10 mouse cellular contexts compared by ENCODE assay signal in the genomic region with DNA sequence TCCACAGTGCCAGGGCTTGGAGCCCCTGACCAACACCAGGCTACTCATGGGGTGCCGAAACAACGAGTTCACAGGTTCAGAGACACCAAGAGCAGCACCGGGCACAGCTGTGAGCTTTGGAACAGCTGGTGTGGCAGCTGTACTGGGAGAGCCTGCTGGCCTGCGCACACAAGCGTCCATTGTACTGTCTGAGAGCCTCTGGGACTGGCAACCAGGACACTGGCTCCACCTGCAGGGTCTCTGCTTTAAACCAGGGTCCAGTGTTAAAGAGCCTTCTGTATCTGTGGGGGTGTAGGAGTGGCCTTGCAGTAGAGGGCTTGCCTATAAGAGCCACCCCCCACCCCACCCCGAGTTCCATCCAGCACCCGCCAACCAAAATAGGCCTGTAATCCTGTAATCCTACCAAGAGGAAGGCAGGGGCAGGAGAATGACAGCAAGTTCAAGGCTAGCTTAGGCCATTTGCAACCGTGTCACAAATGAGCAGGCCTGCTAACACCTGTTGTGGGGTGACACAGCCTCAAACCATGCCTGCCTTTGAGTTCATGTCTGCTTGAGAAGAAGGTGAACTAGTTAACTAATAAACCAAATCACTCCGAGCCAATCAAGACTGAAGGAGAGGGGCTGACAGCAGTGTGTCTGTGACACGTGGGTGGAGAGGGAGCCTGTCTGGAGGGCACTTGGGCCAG. TPM values are rescaled to one million over a fixed set of nuclear protein-coding genes. Genes with fewer than 3 reads are reported as not detected.
DNase-seq lines count a peak whose midpoint lies in the region; ATAC-seq and TF ChIP-seq lines count a peak whose summit lies in the region.
"Had no signal": no experiment of that assay in that cellular context is flagged by ENCODE, and none has a peak within 500 bp of the region (broad histone marks: within the 10 kb centered on the region; RNA-seq: fewer than 3 reads in every experiment).

No protein-coding gene starts in this region.

- no peak for TF ChIP-seq CTCF in gastrocnemius, adult 2 months (IDR thresholded peaks at IDR 0.05)

- H3K27ac ChIP-seq in gastrocnemius, adult 2 months, result no peak overlapping the region
- H3K27ac ChIP-seq in midbrain, embryonic 10.5 days (replicated peaks), result peak overlapping the region; percentile 24
- H3K27ac ChIP-seq in midbrain, embryonic 16.5 days (ENCODE audit: low read length), result no peak overlapping the region
- no peak overlapping the region; the same call in 1 of the 2 replicates for H3K27ac ChIP-seq in hindbrain, embryonic 16.5 days (ENCODE audit: low read depth, low read length)
- H3K27ac ChIP-seq: macrophage had no signal

- H3K9me3 ChIP-seq in midbrain, embryonic 10.5 days (replicated peaks), result no peaks in the 10 kb centered on the region
- H3K9me3 ChIP-seq in midbrain, embryonic 16.5 days (replicated peaks; ENCODE audit: control insufficient read depth, low read length, poor library complexity, severe bottlenecking), result no peaks in the 10 kb centered on the region
- no peaks in the 10 kb centered on the region for H3K9me3 ChIP-seq in hindbrain, embryonic 16.5 days (ENCODE audit: control insufficient read depth, low read length)

- intact Hi-C loops in gastrocnemius, adult 2 months (cut with DNase I), result no loop called here

- no peak overlapping the region for H3K9ac ChIP-seq in midbrain, embryonic 16.5 days (ENCODE audit: low read depth, low read length)
- no peak overlapping the region for H3K9ac ChIP-seq in hindbrain, embryonic 16.5 days (ENCODE audit: low read depth, low read length)

- H3K27me3 ChIP-seq in midbrain, embryonic 10.5 days (ENCODE audit: low read depth, poor library complexity, severe bottlenecking), result no peaks in the 10 kb centered on the region; the same call in 1 of the 2 replicates
- no peaks in the 10 kb centered on the region for H3K27me3 ChIP-seq in midbrain, embryonic 16.5 days (ENCODE audit: control insufficient read depth, insufficient read depth, low read depth, low read length)
- no peaks in the 10 kb centered on the region for H3K27me3 ChIP-seq in hindbrain, embryonic 16.5 days (replicated peaks; ENCODE audit: control insufficient read depth, insufficient read depth, low read length)

- no peak overlapping the region for H3K4me3 ChIP-seq in gastrocnemius, adult 2 months
- H3K4me3 ChIP-seq in midbrain, embryonic 10.5 days, result no peak overlapping the region
- no peak overlapping the region for H3K4me3 ChIP-seq in midbrain, embryonic 16.5 days (ENCODE audit: low read depth, low read length)
- H3K4me3 ChIP-seq in hindbrain, embryonic 16.5 days (ENCODE audit: low read length), result no peak overlapping the region

- no peak overlapping the region for H3K4me2 ChIP-seq in midbrain, embryonic 16.5 days (ENCODE audit: low read length)
- no peak overlapping the region for H3K4me2 ChIP-seq in hindbrain, embryonic 16.5 days (ENCODE audit: low read length)

- ATAC-seq in midbrain, embryonic 16.5 days, result no peak; the same call in 1 of the 2 replicates
- ATAC-seq in hindbrain, embryonic 16.5 days, result peak; percentile 8; the same call in 1 of the 2 replicates

- H3K4me1 ChIP-seq in midbrain, embryonic 10.5 days, result peaks cover 47% of the 10 kb centered on the region
- peaks cover 28% of the 10 kb centered on the region for H3K4me1 ChIP-seq in midbrain, embryonic 16.5 days (ENCODE audit: control insufficient read depth, insufficient read depth, low read length)
- H3K4me1 ChIP-seq in hindbrain, embryonic 16.5 days (ENCODE audit: control insufficient read depth, insufficient read depth, low read depth, low read length), result peaks cover 28% of the 10 kb centered on the region

- peaks cover 22% of the 10 kb centered on the region for H3K36me3 ChIP-seq in midbrain, embryonic 10.5 days
- no peaks in the 10 kb centered on the region for H3K36me3 ChIP-seq in midbrain, embryonic 16.5 days (ENCODE audit: control insufficient read depth, insufficient read depth, low read length)
- no peaks in the 10 kb centered on the region; the same call in 1 of the 2 replicates for H3K36me3 ChIP-seq in hindbrain, embryonic 16.5 days (ENCODE audit: control insufficient read depth, insufficient read depth, low read length)

- 61% methylated on average over 10 of the region's 10 CpGs for WGBS in midbrain, embryonic 10.5 days
- 47% methylated on average over 10 of the region's 10 CpGs for whole genome bisulfite sequencing in midbrain, embryonic 16.5 days
- 48% methylated on average over 10 of the region's 10 CpGs for WGBS in hindbrain, embryonic 16.5 days

- DNase-seq in gastrocnemius, postnatal 10 days, result peak; percentile 36
- no peak for DNase-seq in gastrocnemius, adult 2 months
- DNase-seq in midbrain, embryonic 10.5 days (ENCODE audit: low spot score), result peak; percentile 28
- DNase-seq in retina, embryonic 14.5 days (ENCODE audit: low spot score), result peak; percentile 47
- no peak for DNase-seq in lung, postnatal 10 days
- no peak for DNase-seq in adrenal gland, adult 8-10 months
- DNase-seq: thymus, postnatal 36 days had no signal

RNA-seq across cellular contexts. Expression of a gene that starts 1.7 kb away (rescaled TPM):
- total RNA-seq in gastrocnemius, postnatal 10 days (2021), result 10 to 100 TPM; 22.2 to 26.5 TPM
- 1 to 10 TPM; 5.5 to 5.8 TPM for total RNA-seq in gastrocnemius, adult 2 months (2021)
- polyA plus RNA-seq in midbrain, embryonic 10.5 days (2016; fragmentation: Nextera tagmentation; extraction: Ambion mirVana), result 54.9 and 76.3 TPM in 2 replicates
- 100 and 124 TPM in 2 replicates for polyA plus RNA-seq in midbrain, embryonic 16.5 days (2015; fragmentation: Nextera tagmentation; extraction: Ambion mirVana)
- polyA plus RNA-seq in hindbrain, embryonic 16.5 days (2015; fragmentation: Nextera tagmentation; extraction: Ambion mirVana), result 96.5 and 138 TPM in 2 replicates
- total RNA-seq in adrenal gland, adult 8-10 months (2022), result 10 to 100 TPM; 20.8 to 35.8 (median 30.0) TPM
- polyA plus RNA-seq: macrophage had no signal

RNA-seq across cellular contexts. Expression of a gene that starts 9.6 kb away (rescaled TPM):
- 1 to 10 TPM; 4.9 to 5.9 TPM for total RNA-seq in gastrocnemius, postnatal 10 days (2021)
- total RNA-seq in gastrocnemius, adult 2 months (2021), result 1 to 10 TPM; 1.7 to 3.0 TPM
- polyA plus RNA-seq in midbrain, embryonic 10.5 days (2016; fragmentation: Nextera tagmentation; extraction: Ambion mirVana), result 18.0 and 21.6 TPM in 2 replicates
- 3.8 and 4.0 TPM in 2 replicates for polyA plus RNA-seq in midbrain, embryonic 16.5 days (2015; fragmentation: Nextera tagmentation; extraction: Ambion mirVana)
- 3.9 and 5.6 TPM in 2 replicates for polyA plus RNA-seq in hindbrain, embryonic 16.5 days (2015; fragmentation: Nextera tagmentation; extraction: Ambion mirVana)
- 1 to 10 TPM; 2.7 to 7.5 (median 4.5) TPM for total RNA-seq in adrenal gland, adult 8-10 months (2022)

RNA-seq across cellular contexts. Expression of a gene that starts 10.0 kb away (rescaled TPM):
- total RNA-seq in gastrocnemius, postnatal 10 days (2021), result under 1 TPM; 0.32 to 0.38 TPM
- under 1 TPM in 1 of 2 experiments, not detected in 1; 0.26 TPM for total RNA-seq in gastrocnemius, adult 2 months (2021)
- polyA plus RNA-seq in midbrain, embryonic 10.5 days (2016; fragmentation: Nextera tagmentation; extraction: Ambion mirVana), result 0.32 and 0.55 TPM in 2 replicates
- polyA plus RNA-seq in midbrain, embryonic 16.5 days (2015; fragmentation: Nextera tagmentation; extraction: Ambion mirVana), result 0.51 and 1.3 TPM in 2 replicates
- polyA plus RNA-seq in hindbrain, embryonic 16.5 days (2015; fragmentation: Nextera tagmentation; extraction: Ambion mirVana), result 0.66 and 0.86 TPM in 2 replicates
- total RNA-seq in adrenal gland, adult 8-10 months (2022), result under 1 TPM in 2 of 4 experiments, not detected in 2; 0.21 to 0.97 TPM

RNA-seq across cellular contexts. Expression of a gene that starts 18.7 kb away (rescaled TPM):
- 10 to 100 TPM; 18.3 to 18.6 TPM for total RNA-seq in gastrocnemius, postnatal 10 days (2021)
- 10 to 100 TPM; 21.0 to 22.9 TPM for total RNA-seq in gastrocnemius, adult 2 months (2021)
- 95.4 and 96.9 TPM in 2 replicates for polyA plus RNA-seq in midbrain, embryonic 10.5 days (2016; fragmentation: Nextera tagmentation; extraction: Ambion mirVana)
- polyA plus RNA-seq in midbrain, embryonic 16.5 days (2015; fragmentation: Nextera tagmentation; extraction: Ambion mirVana), result 120 and 127 TPM in 2 replicates
- polyA plus RNA-seq in hindbrain, embryonic 16.5 days (2015; fragmentation: Nextera tagmentation; extraction: Ambion mirVana), result 124 and 131 TPM in 2 replicates
- total RNA-seq in adrenal gland, adult 8-10 months (2022), result 100 to 1,000 TPM in 1 of 4 experiments, 10 to 100 TPM in 3; 60.5 to 112 (median 82.7) TPM

RNA-seq across cellular contexts. Expression of a gene that starts 24.8 kb away (rescaled TPM):
- 1 to 10 TPM; 1.8 TPM for total RNA-seq in gastrocnemius, postnatal 10 days (2021)
- total RNA-seq in gastrocnemius, adult 2 months (2021), result 1 to 10 TPM; 1.8 to 2.1 TPM
- polyA plus RNA-seq in midbrain, embryonic 10.5 days (2016; fragmentation: Nextera tagmentation; extraction: Ambion mirVana), result 13.7 and 14.8 TPM in 2 replicates
- polyA plus RNA-seq in midbrain, embryonic 16.5 days (2015; fragmentation: Nextera tagmentation; extraction: Ambion mirVana), result 13.4 and 16.0 TPM in 2 replicates
- 14.6 and 14.8 TPM in 2 replicates for polyA plus RNA-seq in hindbrain, embryonic 16.5 days (2015; fragmentation: Nextera tagmentation; extraction: Ambion mirVana)
- 100 to 1,000 TPM in 1 of 4 experiments, 10 to 100 TPM in 3; 22.5 to 102 (median 57.8) TPM for total RNA-seq in adrenal gland, adult 8-10 months (2022)

Comparison
In these comparisons a context has a peak if more than half of its experiments do, and no peak if none do; other contexts are left out.
1. DNase-seq: peak in gastrocnemius, postnatal 10 days (single experiment), midbrain, embryonic 10.5 days (single experiment) and retina, embryonic 14.5 days (single experiment); none in gastrocnemius, adult 2 months (single experiment), lung, postnatal 10 days (single experiment) and adrenal gland, adult 8-10 months (single experiment).